Mouse (Mus musculus): ENCODE measurements at regions not wholly inside any gene's neighbourhood (a gene's known extent, or its start where the extent isn't known, plus 50 kb on each side); places are given as distances from the start of the nearest gene placed in this dataset.

DNA sequence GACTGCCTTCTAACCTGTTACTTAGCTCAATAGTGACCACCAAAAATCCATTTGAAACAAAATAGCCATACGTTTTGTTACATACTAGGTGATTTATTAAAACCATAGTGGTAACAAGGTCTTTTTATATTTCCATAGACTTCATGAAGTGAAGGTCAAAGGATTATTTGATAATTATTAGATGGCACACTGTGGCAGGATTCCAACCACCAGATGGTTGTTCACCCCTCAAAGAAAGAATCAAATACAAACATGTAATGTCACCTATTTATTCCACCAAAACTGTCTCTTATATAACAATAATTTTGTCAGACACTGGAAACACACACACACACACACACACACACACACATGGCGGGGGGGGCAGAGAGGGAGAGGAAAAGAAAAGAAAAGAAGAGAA lies 431.2 kb downstream of the Btg1 start:
- TF ChIP-seq CTCF (IDR thresholded peaks at IDR 0.05; ENCODE audit: control insufficient read depth, insufficient read depth, low read length) (no peak), POLR2A (IDR thresholded peaks at IDR 0.05; ENCODE audit: borderline replicate concordance, control insufficient read depth, low read depth, low read length) (no peak)

Measured in bone marrow, adult 2 months (tissue).